Mouse (Mus musculus): ENCODE results near the gene Rab43. TPM values are rescaled to one million over a fixed set of nuclear protein-coding genes. Genes with fewer than 3 reads are reported as not detected.
A peak's percentile ranks its signal among the peaks of the same experiment; 100 is the strongest.

Rab43 gene
- total and polyA plus RNA-seq, 3 experiments = 11.1 to 12.2 (median 11.6) TPM

- Histone ChIP-seq H3K4me3 (no peak overlapping the region), H3K9ac (ENCODE audit: low read depth, low read length) (no peak overlapping the region), H3K27me3 (ENCODE audit: control insufficient read depth, insufficient read depth, low read length) (no peaks in the 10 kb centered on the region), H3K27ac (no peak overlapping the region; the same call in 1 of the 2 replicates), H3K4me1 (ENCODE audit: control insufficient read depth, insufficient read depth, low read length) (peaks cover 2% of the 10 kb centered on the region; the same call in 1 of the 2 replicates), H3K79me2 (replicated peaks; ENCODE audit: control insufficient read depth, insufficient read depth, low read length) (no peaks in the 10 kb centered on the region), H3K36me3 (ENCODE audit: control insufficient read depth, insufficient read depth, low read length) (no peaks in the 10 kb centered on the region)
- DNase-seq = no peak
- WGBS = 62% methylated on average over 3 of the region's 3 CpGs
- intact Hi-C loops (cut with DNase I) = no loop called here
- no peak for TF ChIP-seq EP300 (IDR thresholded peaks at IDR 0.05; ENCODE audit: insufficient read depth, low read depth, low read length)
- no peak for TF ChIP-seq POLR2A (IDR thresholded peaks at IDR 0.05; ENCODE audit: insufficient read depth, low read depth, low read length)
- no peak for TF ChIP-seq CTCF (IDR thresholded peaks at IDR 0.05)
These were observed 67.3 kb downstream of the Rab43 start for GRCm38 (mm10) chr6:87744632-87745031.

GRCm38 (mm10) chr6:87743281-87743680 is 68.7 kb downstream of the Rab43 start:
- Histone ChIP-seq H3K27ac (no peak overlapping the region), H3K79me2 (replicated peaks; ENCODE audit: control insufficient read depth, insufficient read depth, low read length) (no peaks in the 10 kb centered on the region), H3K27me3 (ENCODE audit: control insufficient read depth, insufficient read depth, low read length) (no peaks in the 10 kb centered on the region), H3K4me1 (ENCODE audit: control insufficient read depth, insufficient read depth, low read length) (peaks cover 2% of the 10 kb centered on the region; the same call in 1 of the 2 replicates), H3K36me3 (ENCODE audit: control insufficient read depth, insufficient read depth, low read length) (no peaks in the 10 kb centered on the region), H3K4me3 (no peak overlapping the region), H3K9ac (ENCODE audit: low read depth, low read length) (no peak overlapping the region)
- peak in 1 of 2 experiments; percentile 55 for DNase-seq
- WGBS = 65% methylated on average over 5 of the region's 5 CpGs
- TF ChIP-seq POLR2A (IDR thresholded peaks at IDR 0.05; ENCODE audit: insufficient read depth, low read depth, low read length) = no peak
- no peak for TF ChIP-seq CTCF (IDR thresholded peaks at IDR 0.05)
- TF ChIP-seq EP300 (IDR thresholded peaks at IDR 0.05; ENCODE audit: insufficient read depth, low read depth, low read length) = no peak
- intact Hi-C loops (cut with DNase I) = no loop called here

GRCm38 (mm10) chr6:87742804-87743203 is 69.2 kb downstream of the Rab43 start:
- no peaks in the 10 kb centered on the region for H3K79me2 ChIP-seq (replicated peaks; ENCODE audit: control insufficient read depth, insufficient read depth, low read length)
- H3K4me1 ChIP-seq (ENCODE audit: control insufficient read depth, insufficient read depth, low read length) = peaks cover 2% of the 10 kb centered on the region; the same call in 1 of the 2 replicates
- H3K9ac ChIP-seq (ENCODE audit: low read depth, low read length) = no peak overlapping the region
- intact Hi-C loops (cut with DNase I) = no loop called here
- no peak for TF ChIP-seq EP300 (IDR thresholded peaks at IDR 0.05; ENCODE audit: insufficient read depth, low read depth, low read length)
- no peak for TF ChIP-seq POLR2A (IDR thresholded peaks at IDR 0.05; ENCODE audit: insufficient read depth, low read depth, low read length)
- TF ChIP-seq CTCF (IDR thresholded peaks at IDR 0.05) = peak; percentile 10; the same call in 1 of the 2 replicates
- WGBS = 73% methylated on average over 5 of the region's 5 CpGs
- no peak overlapping the region for H3K4me3 ChIP-seq
- H3K36me3 ChIP-seq (ENCODE audit: control insufficient read depth, insufficient read depth, low read length) = no peaks in the 10 kb centered on the region
- no peak overlapping the region for H3K27ac ChIP-seq
- DNase-seq = peak in 1 of 2 experiments; percentile 24
- H3K27me3 ChIP-seq (ENCODE audit: control insufficient read depth, insufficient read depth, low read length) = no peaks in the 10 kb centered on the region

GRCm38 (mm10) chr6:87741978-87742377 is 70.0 kb downstream of the Rab43 start:
- 68% methylated on average over 8 of the region's 8 CpGs for WGBS
- Histone ChIP-seq H3K79me2 (replicated peaks; ENCODE audit: control insufficient read depth, insufficient read depth, low read length) (no peaks in the 10 kb centered on the region), H3K4me3 (no peak overlapping the region), H3K27ac (no peak overlapping the region), H3K36me3 (ENCODE audit: control insufficient read depth, insufficient read depth, low read length) (no peaks in the 10 kb centered on the region), H3K9ac (ENCODE audit: low read depth, low read length) (no peak overlapping the region), H3K27me3 (ENCODE audit: control insufficient read depth, insufficient read depth, low read length) (no peaks in the 10 kb centered on the region), H3K4me1 (ENCODE audit: control insufficient read depth, insufficient read depth, low read length) (peaks cover 2% of the 10 kb centered on the region; the same call in 1 of the 2 replicates)
- intact Hi-C loops (cut with DNase I) = no loop called here
- DNase-seq = no peak
- no peak for TF ChIP-seq EP300 (IDR thresholded peaks at IDR 0.05; ENCODE audit: insufficient read depth, low read depth, low read length)

- H3K9ac ChIP-seq (ENCODE audit: low read depth, low read length) = no peak overlapping the region
- no peak for TF ChIP-seq CTCF (IDR thresholded peaks at IDR 0.05)
- TF ChIP-seq POLR2A (IDR thresholded peaks at IDR 0.05; ENCODE audit: insufficient read depth, low read depth, low read length) = no peak
- no peak for TF ChIP-seq EP300 (IDR thresholded peaks at IDR 0.05; ENCODE audit: insufficient read depth, low read depth, low read length)
- intact Hi-C loops (cut with DNase I) = no loop called here
- no peaks in the 10 kb centered on the region for H3K27me3 ChIP-seq (ENCODE audit: control insufficient read depth, insufficient read depth, low read length)
- no peaks in the 10 kb centered on the region for H3K36me3 ChIP-seq (ENCODE audit: control insufficient read depth, insufficient read depth, low read length)
- DNase-seq = no peak
- H3K4me3 ChIP-seq = no peak overlapping the region
- peaks cover 2% of the 10 kb centered on the region; the same call in 1 of the 2 replicates for H3K4me1 ChIP-seq (ENCODE audit: control insufficient read depth, insufficient read depth, low read length)
- H3K27ac ChIP-seq = no peak overlapping the region
- H3K79me2 ChIP-seq (replicated peaks; ENCODE audit: control insufficient read depth, insufficient read depth, low read length) = no peaks in the 10 kb centered on the region
These were observed 71.5 kb downstream of the Rab43 start for GRCm38 (mm10) chr6:87740496-87740895.

GRCm38 (mm10) chr6:87739898-87740297 is 72.1 kb downstream of the Rab43 start:
- Histone ChIP-seq H3K36me3 (ENCODE audit: control insufficient read depth, insufficient read depth, low read length) (no peaks in the 10 kb centered on the region), H3K4me3 (no peak overlapping the region), H3K4me1 (ENCODE audit: control insufficient read depth, insufficient read depth, low read length) (peaks cover 1% of the 10 kb centered on the region; the same call in 1 of the 2 replicates), H3K27ac (no peak overlapping the region), H3K9ac (ENCODE audit: low read depth, low read length) (no peak overlapping the region), H3K27me3 (ENCODE audit: control insufficient read depth, insufficient read depth, low read length) (no peaks in the 10 kb centered on the region), H3K79me2 (replicated peaks; ENCODE audit: control insufficient read depth, insufficient read depth, low read length) (no peaks in the 10 kb centered on the region)
- no peak for DNase-seq
- 35% methylated on average over 6 of the region's 6 CpGs for WGBS
- intact Hi-C loops (cut with DNase I) = no loop called here
- TF ChIP-seq POLR2A (IDR thresholded peaks at IDR 0.05; ENCODE audit: insufficient read depth, low read depth, low read length) (no peak), EP300 (IDR thresholded peaks at IDR 0.05; ENCODE audit: insufficient read depth, low read depth, low read length) (no peak), CTCF (IDR thresholded peaks at IDR 0.05) (no peak)

Other genes starting within 250 kb of the Rab43 start
- under 1 TPM; 0.37 to 0.77 TPM for gene Prokr1, start 221.4 kb downstream of the Rab43 start, total RNA-seq (2021)
- 0.23 and 0.97 TPM in 2 replicates for gene Prokr1, start 221.4 kb downstream of the Rab43 start, polyA plus RNA-seq (2012; rRNA removed)
- 1 to 10 TPM; 2.1 to 2.6 TPM for gene Aplf, start 140.0 kb downstream of the Rab43 start, total RNA-seq (2021)
- 1.4 and 2.1 TPM in 2 replicates for gene Aplf, start 140.0 kb downstream of the Rab43 start, polyA plus RNA-seq (2012; rRNA removed)
- gene Efcc1, start 81.3 kb downstream of the Rab43 start, total RNA-seq (2021) = 1 to 10 TPM in 1 of 2 experiments, under 1 TPM in 1; 0.86 to 1.2 TPM
- gene Efcc1, start 81.3 kb downstream of the Rab43 start, polyA plus RNA-seq (2012; rRNA removed) = 1.3 and 2.5 TPM in 2 replicates
- gene Gp9, start 34.1 kb downstream of the Rab43 start, total RNA-seq (2021) = 1 to 10 TPM in 1 of 2 experiments, under 1 TPM in 1; 0.94 to 5.8 TPM
- 2.6 and 9.9 TPM in 2 replicates for gene Gp9, start 34.1 kb downstream of the Rab43 start, polyA plus RNA-seq (2012; rRNA removed)
- gene Gm45140, start 23.6 kb upstream of the Rab43 start, total RNA-seq (2021) = 1 to 10 TPM in 1 of 2 experiments, under 1 TPM in 1; 0.23 to 1.4 TPM
- gene Gm45140, start 23.6 kb upstream of the Rab43 start, polyA plus RNA-seq (2012; rRNA removed) = 0.16 and 0.79 TPM in 2 replicates
- gene Isy1, start 26.6 kb upstream of the Rab43 start, total RNA-seq (2021) = 10 to 100 TPM; 22.3 to 22.8 TPM
- 7.3 and 15.1 TPM in 2 replicates for gene Isy1, start 26.6 kb upstream of the Rab43 start, polyA plus RNA-seq (2012; rRNA removed)
- gene Cnbp, start 38.9 kb upstream of the Rab43 start, total RNA-seq (2021) = 100 to 1,000 TPM; 303 to 355 TPM
- 201 and 451 TPM in 2 replicates for gene Cnbp, start 38.9 kb upstream of the Rab43 start, polyA plus RNA-seq (2012; rRNA removed)
- gene Copg1, start 75.7 kb upstream of the Rab43 start, total RNA-seq (2021) = 10 to 100 TPM; 40.3 to 41.0 TPM
- 29.5 and 35.9 TPM in 2 replicates for gene Copg1, start 75.7 kb upstream of the Rab43 start, polyA plus RNA-seq (2012; rRNA removed)
- gene Hmces, start 101.8 kb upstream of the Rab43 start, total RNA-seq (2021) = 1 to 10 TPM; 8.3 to 9.1 TPM
- gene Hmces, start 101.8 kb upstream of the Rab43 start, polyA plus RNA-seq (2012; rRNA removed) = 8.2 and 9.4 TPM in 2 replicates
- 1 to 10 TPM; 1.5 to 1.7 TPM for gene H1fx, start 169.5 kb upstream of the Rab43 start, total RNA-seq (2021)
- 0.82 and 1.4 TPM in 2 replicates for gene H1fx, start 169.5 kb upstream of the Rab43 start, polyA plus RNA-seq (2012; rRNA removed)
- gene Rab7, start 233.1 kb upstream of the Rab43 start, total RNA-seq (2021) = 100 to 1,000 TPM; 271 to 299 TPM
- 212 and 344 TPM in 2 replicates for gene Rab7, start 233.1 kb upstream of the Rab43 start, polyA plus RNA-seq (2012; rRNA removed)

All from heart, adult 2 months (tissue).